Mouse (Mus musculus) lung, embryonic 15.5 days (tissue): ENCODE measurements at regions not wholly inside any gene's neighbourhood (a gene's known extent, or its start where the extent isn't known, plus 50 kb on each side); places are given as distances from the start of the nearest gene placed in this dataset.

Experiments used
- ATAC-seq: fragments of 200-750 bp; cut with Nextera tagmentation; 2 replicates; pipeline ENCODE4 v1.8.0; 2017; ENCODE audit warnings: moderate number of reproducible peaks, borderline replicate concordance; ENCODE audit not compliant: low FRiP score, low TSS enrichment; ENCODE audit errors: extremely low read depth
- H3K27ac ChIP-seq: fragments of 300-500 bp; sonication (generic); 2 replicates; pipeline ENCODE4 v1.5.1; 2015; ENCODE audit warnings: moderate library complexity, mild to moderate bottlenecking, inconsistent platforms
- H3K27me3 ChIP-seq: fragments of 300-500 bp; sonication (generic); 2 replicates; pipeline ENCODE4 v1.6.1; 2015; ENCODE audit warnings: inconsistent platforms
- H3K36me3 ChIP-seq: fragments of 300-500 bp; sonication (generic); 2 replicates; pipeline ENCODE4 v1.6.1; 2015; ENCODE audit warnings: inconsistent platforms
- H3K4me1 ChIP-seq: fragments of 300-500 bp; sonication (generic); 2 replicates; pipeline ENCODE4 v1.6.1; 2015; ENCODE audit warnings: inconsistent platforms
- H3K4me2 ChIP-seq: fragments of 300-500 bp; sonication (generic); 2 replicates; pipeline ENCODE4 v1.6.1; 2015; ENCODE audit warnings: inconsistent platforms, mild to moderate bottlenecking, moderate library complexity
- H3K4me3 ChIP-seq: fragments of 300-500 bp; sonication (generic); 2 replicates; pipeline ENCODE4 v1.5.1; 2015; ENCODE audit warnings: mild to moderate bottlenecking, inconsistent platforms
- H3K9ac ChIP-seq: fragments of 300-500 bp; sonication (generic); 2 replicates; pipeline ENCODE4 v1.6.1; 2015; ENCODE audit warnings: inconsistent platforms
- H3K9me3 ChIP-seq: fragments of 300-500 bp; sonication (generic); 2 replicates; pipeline ENCODE4 v1.6.1; 2016; ENCODE audit warnings: inconsistent platforms
- WGBS: fragments of 180-500 bp; shearing (Covaris S2); methylation state at CpG from one replicate; pipeline ENCODE4 v1.1.7; 2015; 5-methylcytosine and 5-hydroxymethylcytosine counted together

- 80% methylated on average over 7 of the region's 7 CpGs for WGBS
- Histone ChIP-seq H3K27ac (no peak overlapping the region), H3K9me3 (no peaks in the 10 kb centered on the region), H3K4me1 (no peaks in the 10 kb centered on the region), H3K4me3 (no peak overlapping the region), H3K9ac (no peak overlapping the region), H3K36me3 (no peaks in the 10 kb centered on the region), H3K4me2 (no peak overlapping the region), H3K27me3 (no peaks in the 10 kb centered on the region)
- ATAC-seq: no peak
Observed at GRCm38 (mm10) chr7:69888251-69888650, 478.3 kb downstream of the Nr2f2 start.

- H3K36me3 ChIP-seq: no peaks in the 10 kb centered on the region
- no peaks in the 10 kb centered on the region for H3K9me3 ChIP-seq
- no peaks in the 10 kb centered on the region for H3K27me3 ChIP-seq
- H3K4me1 ChIP-seq: no peaks in the 10 kb centered on the region
- no peak for ATAC-seq
- H3K4me2 ChIP-seq: no peak overlapping the region
- H3K9ac ChIP-seq: no peak overlapping the region
- no peak overlapping the region for H3K4me3 ChIP-seq
- no peak overlapping the region for H3K27ac ChIP-seq
Observed at GRCm38 (mm10) chr7:69877031-69877430, 489.5 kb downstream of the Nr2f2 start.

GRCm38 (mm10) chr7:69865801-69866200 is 500.7 kb downstream of the Nr2f2 start:
- Histone ChIP-seq H3K9me3 (no peaks in the 10 kb centered on the region), H3K27ac (no peak overlapping the region), H3K27me3 (no peaks in the 10 kb centered on the region), H3K4me2 (no peak overlapping the region), H3K36me3 (no peaks in the 10 kb centered on the region), H3K4me1 (no peaks in the 10 kb centered on the region), H3K4me3 (no peak overlapping the region), H3K9ac (no peak overlapping the region)
- no peak for ATAC-seq
- WGBS: 64% methylated on average over 3 of the region's 3 CpGs

- Histone ChIP-seq H3K9me3 (no peaks in the 10 kb centered on the region), H3K27me3 (no peaks in the 10 kb centered on the region), H3K4me2 (no peak overlapping the region), H3K9ac (no peak overlapping the region), H3K4me3 (no peak overlapping the region), H3K4me1 (no peaks in the 10 kb centered on the region), H3K36me3 (no peaks in the 10 kb centered on the region), H3K27ac (no peak overlapping the region)
- 34% methylated on average over 19 of the region's 19 CpGs for WGBS
- no peak for ATAC-seq
Observed at GRCm38 (mm10) chr7:69844631-69845324, 521.8 kb downstream of the Nr2f2 start.

GRCm38 (mm10) chr7:69837379-69837778 is 529.2 kb downstream of the Nr2f2 start:
- Histone ChIP-seq H3K4me2 (no peak overlapping the region), H3K36me3 (no peaks in the 10 kb centered on the region), H3K4me1 (no peaks in the 10 kb centered on the region), H3K9ac (no peak overlapping the region), H3K9me3 (no peaks in the 10 kb centered on the region), H3K27ac (no peak overlapping the region), H3K27me3 (no peaks in the 10 kb centered on the region), H3K4me3 (no peak overlapping the region)
- WGBS: 91% methylated on average over 5 of the region's 5 CpGs
- no peak for ATAC-seq

GRCm38 (mm10) chr7:69827251-69827650 is 539.3 kb downstream of the Nr2f2 start:
- Histone ChIP-seq H3K27me3 (no peaks in the 10 kb centered on the region), H3K9me3 (no peaks in the 10 kb centered on the region), H3K36me3 (no peaks in the 10 kb centered on the region), H3K9ac (no peak overlapping the region), H3K4me3 (no peak overlapping the region), H3K27ac (no peak overlapping the region), H3K4me2 (no peak overlapping the region), H3K4me1 (no peaks in the 10 kb centered on the region)
- WGBS: 72% methylated on average over 8 of the region's 8 CpGs
- ATAC-seq: no peak

GRCm38 (mm10) chr7:69820570-69820969 is 546.0 kb downstream of the Nr2f2 start:
- H3K9me3 ChIP-seq: no peaks in the 10 kb centered on the region
- H3K4me1 ChIP-seq: no peaks in the 10 kb centered on the region
- no peak overlapping the region for H3K9ac ChIP-seq
- H3K27ac ChIP-seq: no peak overlapping the region
- H3K27me3 ChIP-seq: no peaks in the 10 kb centered on the region
- no peaks in the 10 kb centered on the region for H3K36me3 ChIP-seq
- no peak overlapping the region for H3K4me3 ChIP-seq
- no peak for ATAC-seq
- H3K4me2 ChIP-seq: no peak overlapping the region
- WGBS: 50% methylated on average over 2 of the region's 2 CpGs

GRCm38 (mm10) chr7:69812301-69812700 is 554.2 kb downstream of the Nr2f2 start:
- no peak overlapping the region for H3K27ac ChIP-seq
- no peak overlapping the region for H3K4me2 ChIP-seq
- H3K4me1 ChIP-seq: peaks cover under 1% of the 10 kb centered on the region; the same call in 1 of the 2 replicates
- no peaks in the 10 kb centered on the region for H3K27me3 ChIP-seq
- 68% methylated on average over 3 of the region's 3 CpGs for WGBS
- H3K4me3 ChIP-seq: no peak overlapping the region
- no peak overlapping the region for H3K9ac ChIP-seq
- no peaks in the 10 kb centered on the region for H3K36me3 ChIP-seq
- no peaks in the 10 kb centered on the region for H3K9me3 ChIP-seq
- no peak for ATAC-seq

GRCm38 (mm10) chr7:69810873-69811272 is 555.7 kb downstream of the Nr2f2 start:
- ATAC-seq: no peak
- H3K9ac ChIP-seq: no peak overlapping the region
- H3K9me3 ChIP-seq: no peaks in the 10 kb centered on the region
- no peaks in the 10 kb centered on the region for H3K27me3 ChIP-seq
- no peak overlapping the region for H3K27ac ChIP-seq
- no peak overlapping the region for H3K4me2 ChIP-seq
- H3K4me3 ChIP-seq: no peak overlapping the region
- H3K4me1 ChIP-seq: peaks cover 4% of the 10 kb centered on the region; the same call in 1 of the 2 replicates
- WGBS: 21% methylated on average over 5 of the region's 5 CpGs
- no peaks in the 10 kb centered on the region for H3K36me3 ChIP-seq

GRCm38 (mm10) chr7:69807220-69807619 is 559.3 kb downstream of the Nr2f2 start:
- H3K4me1 ChIP-seq: peaks cover 4% of the 10 kb centered on the region; the same call in 1 of the 2 replicates
- H3K9ac ChIP-seq: no peak overlapping the region
- H3K9me3 ChIP-seq: no peaks in the 10 kb centered on the region
- no peak overlapping the region for H3K4me3 ChIP-seq
- H3K27me3 ChIP-seq: no peaks in the 10 kb centered on the region
- H3K36me3 ChIP-seq: no peaks in the 10 kb centered on the region
- H3K4me2 ChIP-seq: peak overlapping the region; percentile 12; the same call in 1 of the 2 replicates
- no peak for ATAC-seq
- H3K27ac ChIP-seq: no peak overlapping the region
- WGBS: 33% methylated on average over 8 of the region's 8 CpGs

- H3K4me1 ChIP-seq: no peaks in the 10 kb centered on the region
- WGBS: 83% methylated on average over 5 of the region's 5 CpGs
- ATAC-seq: no peak
Observed at GRCm38 (mm10) chr7:69770980-69771348, 595.6 kb downstream of the Nr2f2 start.

GRCm38 (mm10) chr7:69770313-69770979 is 596.1 kb downstream of the Nr2f2 start:
- H3K27ac ChIP-seq: no peak overlapping the region
- H3K9me3 ChIP-seq: no peaks in the 10 kb centered on the region
- no peak for ATAC-seq
- no peak overlapping the region for H3K9ac ChIP-seq
- no peaks in the 10 kb centered on the region for H3K36me3 ChIP-seq
- 57% methylated on average over 22 of the region's 22 CpGs for WGBS
- no peak overlapping the region for H3K4me3 ChIP-seq
- H3K4me2 ChIP-seq: no peak overlapping the region
- no peaks in the 10 kb centered on the region for H3K27me3 ChIP-seq
- H3K4me1 ChIP-seq: no peaks in the 10 kb centered on the region

More at GRCm38 (mm10) chr7:69770980-69771348, 595.6 kb downstream of the Nr2f2 start:
- Histone ChIP-seq H3K4me2 (no peak overlapping the region), H3K4me3 (no peak overlapping the region), H3K9ac (no peak overlapping the region), H3K36me3 (no peaks in the 10 kb centered on the region), H3K27me3 (no peaks in the 10 kb centered on the region), H3K9me3 (no peaks in the 10 kb centered on the region), H3K27ac (no peak overlapping the region)
